Mouse (Mus musculus) MEL (cell line): ENCODE results near the gene Gys2. TPM values are rescaled to one million over a fixed set of nuclear protein-coding genes. Genes with fewer than 3 reads are reported as not detected.

Experiments
- DNase-seq: peaks from one replicate; pipeline ENCODE4 v3.0.0; 2011; ENCODE audit warnings: low read depth, low spot score
- H3K27ac ChIP-seq: 2 replicates; pipeline ENCODE4 v1.5.1; 2012; ENCODE audit warnings: low read depth, mild to moderate bottlenecking, control low read depth, low read length, moderate library complexity; ENCODE audit not compliant: control insufficient read depth
- H3K27me3 ChIP-seq, 2 experiments: fragments of 150-350 bp in 1 of 2; sonication (generic) in 1 of 2; 2 replicates each; pipeline ENCODE4 v1.6.1; 2012; ENCODE audit warnings: low read length in 2 of 2, mild to moderate bottlenecking in 2 of 2, improper control_type of control experiment in 1 of 2, moderate library complexity in 1 of 2; ENCODE audit not compliant: insufficient read depth in 2 of 2, control insufficient read depth in 1 of 2
- H3K36me3 ChIP-seq, 2 experiments: 2 replicates each; pipeline ENCODE4 v1.6.1; 2012 to 2014; ENCODE audit warnings: low read length in 2 of 2, improper control_type of control experiment in 1 of 2, inconsistent platforms in 1 of 2, mild to moderate bottlenecking in 1 of 2; ENCODE audit not compliant: insufficient read depth in 2 of 2, control insufficient read depth in 1 of 2
- H3K4me1 ChIP-seq, 2 experiments: fragments of 150-350 bp in 1 of 2; sonication (generic) in 1 of 2; 2 replicates each; pipeline ENCODE4 v1.6.1; 2012; ENCODE audit warnings: low read length in 2 of 2, improper control_type of control experiment in 1 of 2, mild to moderate bottlenecking in 1 of 2; ENCODE audit not compliant: insufficient read depth in 2 of 2, control insufficient read depth in 1 of 2
- H3K4me3 ChIP-seq, 2 experiments: fragments of 150-350 bp in 1 of 2; sonication (generic) in 1 of 2; 2 replicates each; pipeline ENCODE4 v1.5.1; 2012; ENCODE audit warnings: low read depth in 2 of 2, low read length in 2 of 2, mild to moderate bottlenecking in 2 of 2, moderate library complexity in 2 of 2, control low read depth in 1 of 2, improper control_type of control experiment in 1 of 2; ENCODE audit not compliant: control insufficient read depth in 1 of 2, insufficient read depth in 1 of 2
- H3K79me2 ChIP-seq: 2 replicates; pipeline ENCODE4 v1.6.1; 2012; ENCODE audit warnings: mild to moderate bottlenecking, low read length, moderate library complexity; ENCODE audit not compliant: control insufficient read depth, poor library complexity, insufficient read depth
- H3K9ac ChIP-seq: 2 replicates; pipeline ENCODE4 v1.6.1; 2012; ENCODE audit warnings: low read depth, mild to moderate bottlenecking, control low read depth, low read length, moderate library complexity; ENCODE audit not compliant: control insufficient read depth, poor library complexity, severe bottlenecking
- H3K9me3 ChIP-seq: fragments of 150-350 bp; sonication (generic); replicated peaks from 2 replicates; pipeline ENCODE4 v1.6.1; 2012; ENCODE audit warnings: mild to moderate bottlenecking, low read length, improper control_type of control experiment, moderate library complexity; ENCODE audit not compliant: insufficient read depth
- CHD1 ChIP-seq: IDR thresholded peaks from 2 replicates; pipeline ENCODE4 v1.6.1; 2012; ENCODE audit warnings: low read depth, mild to moderate bottlenecking, inconsistent platforms, low read length, improper control_type of control experiment
- CTCF ChIP-seq, 3 experiments: IDR thresholded peaks in 2 of 3; conservative IDR thresholded peaks in 1 of 3; 2 replicates each; pipeline ENCODE4 v1.5.1; 2011 to 2012; ENCODE audit warnings: low read length in 3 of 3, low read depth in 2 of 3, mild to moderate bottlenecking in 2 of 3, improper control_type of control experiment in 1 of 3, inconsistent platforms in 1 of 3, mixed read lengths in 1 of 3, moderate library complexity in 1 of 3; ENCODE audit not compliant: control insufficient read depth in 1 of 3, insufficient read depth in 1 of 3, poor library complexity in 1 of 3, severe bottlenecking in 1 of 3
- E2F4 ChIP-seq: IDR thresholded peaks from 2 replicates; pipeline ENCODE4 v1.6.1; 2011; ENCODE audit warnings: low read depth, low read length, improper control_type of control experiment, borderline replicate concordance
- EP300 ChIP-seq, 2 experiments: IDR thresholded peaks; 2 replicates each; pipeline ENCODE4 v1.6.1; 2011; ENCODE audit warnings: improper control_type of control experiment in 2 of 2, low read length in 2 of 2, low read depth in 1 of 2, mild to moderate bottlenecking in 1 of 2
- ETS1 ChIP-seq: IDR thresholded peaks from 2 replicates; pipeline ENCODE4 v1.6.1; 2012; ENCODE audit warnings: low read depth, mild to moderate bottlenecking, inconsistent platforms, low read length, improper control_type of control experiment, moderate library complexity
- GABPA ChIP-seq: IDR thresholded peaks from 2 replicates; pipeline ENCODE4 v1.6.1; 2012; ENCODE audit warnings: low read depth, mild to moderate bottlenecking, inconsistent platforms, low read length, improper control_type of control experiment, moderate library complexity
- GATA1 ChIP-seq: IDR thresholded peaks from 2 replicates; pipeline ENCODE4 v1.6.1; 2011; ENCODE audit warnings: low read depth, low read length, improper control_type of control experiment
- KAT2A ChIP-seq: conservative IDR thresholded peaks from 2 replicates; pipeline ENCODE4 v1.6.1; 2012; ENCODE audit warnings: low read depth, low read length, improper control_type of control experiment, inconsistent platforms
- MAZ ChIP-seq: IDR thresholded peaks from 2 replicates; pipeline ENCODE4 v1.6.1; 2012; ENCODE audit warnings: low read depth, mild to moderate bottlenecking, inconsistent platforms, low read length, improper control_type of control experiment
- MXI1 ChIP-seq: IDR thresholded peaks from 2 replicates; pipeline ENCODE4 v1.6.1; 2011; ENCODE audit warnings: mild to moderate bottlenecking, low read depth, low read length, improper control_type of control experiment
- MYB ChIP-seq: IDR thresholded peaks from 2 replicates; pipeline ENCODE4 v1.6.1; 2011; ENCODE audit warnings: mild to moderate bottlenecking, low read depth, low read length, improper control_type of control experiment
- MYC ChIP-seq: IDR thresholded peaks from 2 replicates; pipeline ENCODE4 v1.6.1; 2011; ENCODE audit warnings: low read depth, mild to moderate bottlenecking, low read length, improper control_type of control experiment, moderate library complexity
- POLR2AphosphoS5 ChIP-seq: IDR thresholded peaks from 2 replicates; pipeline ENCODE4 v1.6.1; 2012; ENCODE audit warnings: low read depth, borderline replicate concordance, mild to moderate bottlenecking, inconsistent platforms, low read length, moderate library complexity, mixed read lengths
- RAD21 ChIP-seq: IDR thresholded peaks from 2 replicates; pipeline ENCODE4 v1.6.1; 2011; ENCODE audit warnings: mild to moderate bottlenecking, low read depth, low read length, improper control_type of control experiment
- SIN3A ChIP-seq: IDR thresholded peaks from 2 replicates; pipeline ENCODE4 v1.6.1; 2012; ENCODE audit warnings: low read length, improper control_type of control experiment, inconsistent platforms
- TAL1 ChIP-seq: IDR thresholded peaks from 2 replicates; pipeline ENCODE4 v1.6.1; 2012; ENCODE audit warnings: mild to moderate bottlenecking, inconsistent platforms, low read length, moderate library complexity, mixed read lengths
- TBP ChIP-seq: IDR thresholded peaks from 2 replicates; pipeline ENCODE4 v1.8.0; 2011; ENCODE audit warnings: low read depth, low read length, improper control_type of control experiment
- USF2 ChIP-seq, 2 experiments: IDR thresholded peaks; 2 replicates each; pipeline ENCODE4 v1.6.1; 2011 to 2012; ENCODE audit warnings: improper control_type of control experiment in 2 of 2, low read length in 2 of 2, borderline replicate concordance in 1 of 2, inconsistent platforms in 1 of 2, low read depth in 1 of 2, mild to moderate bottlenecking in 1 of 2; ENCODE audit not compliant: insufficient read depth in 1 of 2
- ZC3H11A ChIP-seq: IDR thresholded peaks from 2 replicates; pipeline ENCODE4 v1.6.1; 2012; ENCODE audit warnings: low read depth, mild to moderate bottlenecking, inconsistent platforms, low read length, improper control_type of control experiment
- ZMIZ1 ChIP-seq: IDR thresholded peaks from 2 replicates; pipeline ENCODE4 v1.6.1; 2012; ENCODE audit warnings: low read depth, mild to moderate bottlenecking, inconsistent platforms, low read length, improper control_type of control experiment, moderate library complexity
- polyA plus RNA-seq, 2 experiments: library from polyadenylated mRNA; stranded (reverse) in 1 of 2; unstranded in 1 of 2; fragments of >175 nt in 1 of 2; fragments of >200 nt in 1 of 2; gene quantifications; 2 replicates each; pipeline versions ENCODE4 v1.2.1 to v1.2.4; 2012; ENCODE audit warnings: low replicate concordance in 2 of 2, low read depth in 1 of 2; ENCODE audit not compliant: insufficient read length in 2 of 2, insufficient read depth in 1 of 2, missing spikeins in 1 of 2
- total RNA-seq: library from RNA; depleted of rRNA; stranded (reverse); fragments of 300-350 nt; gene quantifications from 2 replicates; pipeline ENCODE4 v1.2.3, GENCODE M21; 2012

Gene Gys2
- total and polyA plus RNA-seq, 3 experiments = not detected

- TF ChIP-seq MYC = peak; percentile 62; the same call in 1 of the 2 replicates
Measured at GRCm38 (mm10) chr6:142386285-142387010, 86.5 kb downstream of the Gys2 start (continued).

- H3K27me3 ChIP-seq = no peaks in the 10 kb centered on the region
- no peak for TF ChIP-seq KAT2A
- TF ChIP-seq GATA1 = no peak
- no peak for TF ChIP-seq CHD1
- TF ChIP-seq TAL1 = no peak
- no peak for TF ChIP-seq MXI1
- no peak for TF ChIP-seq CTCF (IDR thresholded peaks at IDR 0.05 in 2 of 3, conservative IDR thresholded peaks at IDR 0.05 in 1 of 3; ENCODE audit: control insufficient read depth in 1 of 3, insufficient read depth in 1 of 3, low read depth in 2 of 3, low read length in 3 of 3, poor library complexity in 1 of 3, severe bottlenecking in 1 of 3)
- TF ChIP-seq RAD21 = no peak
- TF ChIP-seq ETS1 = no peak
- no peak for TF ChIP-seq ZC3H11A
- TF ChIP-seq ZMIZ1 = no peak
- no peak for TF ChIP-seq GABPA
- TF ChIP-seq SIN3A = no peak
- TF ChIP-seq EP300 (IDR thresholded peaks at IDR 0.05; ENCODE audit: low read depth in 1 of 2, low read length in 2 of 2) = no peak
- TF ChIP-seq TBP = no peak
- no peak for TF ChIP-seq MAZ
- no peak for TF ChIP-seq E2F4
- no peak for TF ChIP-seq USF2 (IDR thresholded peaks at IDR 0.05; ENCODE audit: borderline replicate concordance in 1 of 2, insufficient read depth in 1 of 2, low read depth in 1 of 2, low read length in 2 of 2)
- TF ChIP-seq MYB = no peak
- TF ChIP-seq POLR2AphosphoS5 = no peak
- TF ChIP-seq, all 39 proteins: peak for 0
- H3K79me2 ChIP-seq = peaks cover 51% of the 10 kb centered on the region
- no peaks in the 10 kb centered on the region for H3K9me3 ChIP-seq
- peaks cover 9 to 18% of the 10 kb centered on the region in 2 experiments for H3K4me1 ChIP-seq
- H3K27ac ChIP-seq = no peak overlapping the region
- peaks cover 0 to 27% of the 10 kb centered on the region in 2 experiments; a peak in 2 of 4 replicates for H3K36me3 ChIP-seq
- H3K4me3 ChIP-seq = no peak overlapping the region
- H3K9ac ChIP-seq = no peak overlapping the region
- no peak for DNase-seq
Measured at GRCm38 (mm10) chr6:142384521-142384920, 88.4 kb downstream of the Gys2 start.
